Mouse (Mus musculus) layer of hippocampus, postnatal 14 days (tissue): ENCODE results near the gene Phlda3. TPM values are rescaled to one million over a fixed set of nuclear protein-coding genes. Genes with fewer than 3 reads are reported as not detected.
A peak's percentile ranks its signal among the peaks of the same experiment; 100 is the strongest.

Source experiments
- DNase-seq, 2 experiments: peaks; one replicate each; pipeline ENCODE4 v3.0.0; 2021 to 2022; ENCODE audit warnings: low spot score in 2 of 2, mixed read lengths in 1 of 2
- long read RNA-seq, 2 experiments: library from polyadenylated mRNA; stranded (forward); transcript quantifications; one replicate each; pipeline ENCODE4 v2.0.0; 2021
- total RNA-seq, 2 experiments: library from RNA; stranded (reverse); gene quantifications; 2 replicates each; pipeline ENCODE4 v1.2.3; 2021

The Phlda3 gene
- 10 to 100 TPM; 16.6 to 18.2 TPM for total RNA-seq
- long read RNA-seq, experiment 1, transcript Phlda3-201 (2 exons, 1,435 nt), result major isoform, 22 of 22 reads
- long read RNA-seq, experiment 1, partial matches to known transcripts, result 0 of 22 reads
- long read RNA-seq, experiment 1, other reads (novel, unspliced or antisense), result 0 of 22 reads
- long read RNA-seq, experiment 2, transcript Phlda3-201 (2 exons, 1,435 nt), result major isoform, 43 of 46 reads
- long read RNA-seq, experiment 2, partial matches to known transcripts, result 0 of 46 reads
- long read RNA-seq, experiment 2, other reads (novel, unspliced or antisense), result 3 of 46 reads

DNA sequence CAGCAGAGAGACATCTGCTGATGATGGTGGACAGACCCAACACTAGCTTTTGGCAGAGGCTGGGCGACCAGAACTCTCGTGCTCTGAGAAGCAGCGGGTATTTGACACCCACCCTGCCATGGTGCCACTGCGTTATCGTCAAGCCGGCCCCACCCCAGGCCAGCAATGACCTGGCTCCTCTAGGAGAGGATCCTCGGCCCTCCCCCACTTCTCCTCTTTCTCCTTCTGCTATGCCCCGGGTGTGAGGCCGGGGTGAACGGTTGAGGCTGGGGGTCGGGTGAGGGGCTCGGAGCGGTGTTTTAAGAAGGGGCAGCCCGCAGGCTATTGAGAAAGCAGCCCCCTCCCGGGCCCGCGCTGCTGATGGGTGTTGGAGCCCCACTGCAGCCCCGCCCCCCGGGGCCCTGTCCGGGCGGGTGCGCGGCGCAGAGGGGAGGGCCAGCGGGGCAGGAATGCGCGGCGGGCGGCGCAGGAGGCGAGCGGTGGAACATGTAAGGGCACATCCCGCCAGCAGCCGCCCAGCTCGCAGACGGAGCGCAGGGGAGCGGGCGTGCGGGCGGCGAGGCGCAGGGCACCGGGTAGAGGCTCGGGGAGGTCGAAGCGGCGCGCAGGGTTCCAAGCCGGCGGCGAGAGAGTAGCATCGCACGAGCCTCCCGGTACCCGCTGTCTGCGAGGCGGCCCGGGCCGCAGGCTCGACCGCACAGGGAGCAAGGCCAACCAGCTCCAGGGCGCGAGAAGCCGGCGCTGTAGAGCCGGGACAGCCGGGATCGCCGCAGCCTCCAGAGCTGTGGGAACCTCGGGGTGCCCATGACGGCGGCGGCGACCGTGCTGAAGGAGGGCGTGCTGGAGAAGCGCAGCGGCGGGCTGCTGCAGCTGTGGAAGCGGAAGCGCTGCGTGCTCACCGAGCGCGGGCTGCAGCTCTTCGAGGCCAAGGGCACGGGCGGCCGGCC lies at the start of gene Phlda3:
Phlda3 (plus strand) TSS at position 475 of the 947 bp plus-strand sequence.
- peak; percentile 41 to 46 for DNase-seq

DNA sequence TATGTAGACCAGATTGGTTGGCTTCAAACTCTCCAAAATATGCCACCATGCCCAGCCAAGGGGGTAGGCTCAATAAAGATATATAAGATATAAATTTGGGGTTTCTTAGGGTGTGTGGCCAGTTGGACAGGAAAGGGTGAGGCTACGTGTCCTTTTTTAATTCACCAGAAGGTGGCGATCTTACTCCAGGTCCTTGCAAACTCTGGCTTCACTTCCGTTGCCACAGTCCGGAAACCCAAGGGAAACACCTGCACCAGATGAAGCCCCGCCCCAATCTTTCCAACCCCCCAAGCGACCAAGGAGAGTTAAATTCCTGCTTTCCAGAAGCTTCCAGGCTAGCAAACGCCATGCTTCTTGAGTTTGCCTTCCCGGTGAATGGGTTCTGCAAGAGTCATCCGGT lies 46.4 kb upstream of the Phlda3 start:
- DNase-seq, result peak; percentile 66 to 72

DNA sequence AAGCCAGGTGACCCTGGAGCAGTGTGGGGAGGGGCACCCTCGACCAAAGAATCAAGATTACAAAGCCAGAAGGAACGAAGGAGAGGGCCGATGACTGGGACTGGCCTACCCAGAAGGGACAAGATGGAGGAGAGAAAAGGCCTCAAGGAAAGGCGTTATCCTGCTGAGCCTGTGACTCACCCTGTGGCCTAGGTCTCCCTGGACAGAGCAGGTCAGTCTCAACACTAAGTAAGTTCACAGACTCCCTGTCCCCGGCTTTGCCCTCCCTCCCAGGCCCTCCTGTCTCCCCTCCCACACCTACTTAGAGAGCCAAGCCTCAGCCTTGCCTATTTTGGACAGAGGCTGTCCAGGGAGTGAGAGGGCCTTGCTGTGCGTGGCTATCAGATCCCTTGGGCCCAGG lies 45.9 kb upstream of the Phlda3 start, which contains the start of gene Csrp1:
Csrp1 (plus strand) TSS at position 79 of the 400 bp plus-strand sequence.
- DNase-seq, result no peak

DNA sequence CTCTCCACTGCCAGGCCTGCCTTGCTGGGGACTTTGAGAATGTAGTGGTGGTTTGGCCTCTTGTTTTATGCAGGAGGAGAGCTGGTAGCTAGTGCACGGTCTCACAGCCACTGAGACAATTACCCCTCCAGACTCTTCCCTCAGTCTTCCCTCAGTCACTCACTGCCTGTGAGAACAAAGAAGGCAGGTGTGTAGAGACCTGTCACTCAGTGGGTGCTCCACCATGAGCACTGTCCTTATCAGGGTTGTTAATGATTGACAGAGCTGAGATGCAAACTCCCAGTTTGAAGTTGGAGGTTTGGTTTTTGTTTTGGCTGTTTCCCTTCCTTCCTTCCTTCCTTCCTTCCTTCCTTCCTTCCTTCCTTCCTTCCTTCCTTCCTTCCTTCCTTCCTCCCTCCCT lies 42.9 kb upstream of the Phlda3 start:
- DNase-seq, result no peak

DNA sequence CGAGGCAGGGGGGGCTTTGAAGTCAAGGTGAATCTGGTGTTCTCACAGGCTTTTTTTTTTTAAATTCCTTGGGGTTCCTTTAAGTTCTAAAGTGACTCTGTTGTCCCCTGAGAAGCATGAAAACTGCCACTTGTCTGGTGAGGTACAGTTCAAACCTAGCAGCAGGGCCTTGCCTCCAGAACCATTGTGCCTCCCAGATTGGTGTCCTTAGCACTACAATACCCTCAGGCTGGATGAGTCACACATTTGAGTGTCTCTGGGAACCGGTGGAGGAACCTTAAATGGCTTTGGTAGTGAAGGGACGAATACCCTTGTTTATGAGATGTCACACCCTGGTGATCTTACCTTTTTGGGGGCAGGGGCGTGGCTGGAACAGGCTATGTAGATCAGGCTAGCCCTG lies 41.8 kb upstream of the Phlda3 start:
- DNase-seq, result no peak

DNA sequence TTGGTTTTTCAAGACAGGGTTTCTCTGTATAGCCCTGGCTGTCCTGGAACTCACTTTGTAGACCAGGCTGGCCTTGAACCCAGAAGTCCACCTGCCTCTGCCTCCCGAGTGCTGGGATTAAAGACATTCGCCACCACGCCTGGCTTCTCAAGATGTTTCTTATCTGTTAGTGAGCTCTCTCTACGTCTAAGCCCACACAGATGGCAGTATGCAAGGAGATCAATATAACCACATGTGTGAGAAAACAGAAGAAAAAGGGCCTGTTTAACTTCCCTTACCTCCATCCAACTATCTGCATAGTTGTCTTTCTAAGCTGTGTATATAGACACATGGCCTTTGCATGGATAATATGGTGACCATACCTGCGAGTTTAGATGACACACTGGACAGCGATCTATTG lies 40.6 kb upstream of the Phlda3 start:
- no peak for DNase-seq

DNA sequence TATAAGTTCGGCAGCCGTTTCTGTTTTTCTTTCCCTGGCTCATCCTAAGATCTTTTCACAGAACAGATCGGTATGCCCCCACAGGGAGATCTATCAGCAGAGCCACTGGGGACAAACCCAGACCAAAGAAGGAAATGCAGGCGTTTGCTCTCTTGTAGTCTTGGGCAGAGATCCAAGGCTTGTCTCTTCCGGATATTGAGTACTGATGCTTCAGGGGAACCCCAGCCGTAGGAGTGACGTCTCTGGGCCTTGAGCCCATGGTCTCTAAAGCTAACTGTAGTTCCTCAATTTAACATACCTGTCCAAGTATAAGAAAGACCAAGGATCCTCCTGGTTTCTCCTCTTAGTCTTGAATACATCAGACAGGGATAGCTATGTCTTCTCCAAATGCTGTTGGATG lies 40.0 kb upstream of the Phlda3 start:
- DNase-seq, result no peak

DNA sequence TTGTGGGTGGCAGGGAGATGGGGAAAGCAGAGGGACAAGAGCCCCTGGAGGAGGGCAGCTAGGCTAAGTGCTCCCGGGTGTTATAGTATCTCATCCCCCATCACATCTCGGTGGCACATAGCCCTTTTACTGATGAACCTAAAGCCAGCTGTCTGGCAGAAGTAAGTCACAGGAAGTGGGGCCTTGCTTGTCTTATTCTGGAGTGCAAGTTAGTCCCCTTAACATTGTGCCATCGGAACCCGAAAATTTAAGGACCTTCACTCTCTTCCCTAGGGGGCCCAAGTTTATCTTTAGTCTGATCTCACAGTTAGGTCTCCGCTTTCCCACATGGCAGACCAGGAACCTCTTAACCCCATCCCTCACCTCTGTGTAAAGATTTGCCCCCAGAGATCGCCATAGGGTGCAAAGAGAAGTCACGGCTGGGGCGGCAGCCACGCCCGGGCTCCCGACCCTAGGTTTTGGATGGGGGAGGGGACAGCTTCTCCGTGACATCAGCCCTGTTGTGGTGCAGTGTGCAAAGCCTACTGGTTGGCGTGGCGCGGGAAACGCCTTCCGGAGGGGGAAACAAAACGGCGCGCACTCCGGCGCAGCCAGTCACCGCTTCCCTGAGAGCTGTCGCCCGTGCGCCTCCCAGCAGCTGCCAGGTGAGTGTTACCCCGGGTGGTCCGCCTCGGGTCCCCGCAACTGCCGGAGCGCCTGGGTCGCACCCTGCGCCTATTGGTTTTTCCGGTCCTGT lies 37.1 kb upstream of the Phlda3 start:
- peak; percentile 76 to 79 for DNase-seq

DNA sequence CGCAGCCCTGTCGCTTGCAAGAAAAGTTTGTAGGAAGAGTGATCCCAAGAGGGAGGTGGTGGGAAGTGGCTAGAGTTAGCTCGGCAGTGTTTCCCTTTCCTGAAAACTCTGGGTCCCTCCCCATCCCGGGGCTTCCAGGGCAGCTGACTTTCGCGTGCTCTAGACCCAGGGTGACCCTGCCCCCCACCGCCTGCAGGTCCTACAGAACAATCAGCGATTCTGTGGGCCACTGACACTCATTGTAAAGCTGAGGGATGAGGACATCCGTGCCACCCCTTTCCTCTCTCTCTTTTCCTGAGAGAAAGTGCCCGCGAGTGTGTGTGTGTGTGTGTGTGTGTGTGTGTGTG lies 36.6 kb upstream of the Phlda3 start:
- DNase-seq, result no peak

DNA sequence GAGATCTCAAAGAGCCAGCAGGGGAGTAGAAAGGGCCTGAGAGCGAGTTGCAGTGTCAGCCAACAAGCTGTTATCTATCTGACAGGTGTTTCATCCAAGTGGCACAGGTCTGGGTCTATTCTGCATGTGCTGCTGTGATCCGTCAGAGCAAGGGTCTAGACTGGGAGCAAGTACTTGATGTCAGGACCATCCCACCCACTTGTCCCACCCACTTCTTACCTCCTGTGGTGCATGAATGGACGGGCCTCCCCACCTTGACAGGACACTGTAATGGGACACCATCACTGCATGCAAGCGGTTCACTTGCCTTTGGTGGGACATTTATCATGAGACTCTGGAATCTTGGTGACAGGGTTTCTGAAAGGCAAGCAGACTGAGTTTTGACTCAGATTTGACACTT lies 36.1 kb upstream of the Phlda3 start:
- no peak for DNase-seq

DNA sequence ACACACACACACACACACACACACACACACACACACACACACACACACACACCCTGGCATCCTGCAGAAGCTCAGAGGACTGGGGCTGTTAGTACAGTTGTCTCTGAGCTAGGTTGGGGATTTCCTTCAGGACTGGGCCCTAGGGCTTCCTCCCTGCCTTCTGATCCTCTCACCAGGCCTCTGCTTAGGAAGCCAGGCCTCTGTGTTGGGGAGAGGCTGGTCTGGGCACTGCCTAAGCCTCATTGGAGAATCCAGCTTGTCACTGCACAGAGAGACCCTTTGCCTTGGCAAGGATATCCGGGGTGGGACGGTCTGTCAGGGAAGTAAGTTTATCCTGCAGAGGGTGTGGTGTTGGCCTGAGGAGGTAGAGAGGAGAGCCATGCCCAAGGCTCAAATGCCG lies 35.6 kb upstream of the Phlda3 start:
- DNase-seq, result no peak

DNA sequence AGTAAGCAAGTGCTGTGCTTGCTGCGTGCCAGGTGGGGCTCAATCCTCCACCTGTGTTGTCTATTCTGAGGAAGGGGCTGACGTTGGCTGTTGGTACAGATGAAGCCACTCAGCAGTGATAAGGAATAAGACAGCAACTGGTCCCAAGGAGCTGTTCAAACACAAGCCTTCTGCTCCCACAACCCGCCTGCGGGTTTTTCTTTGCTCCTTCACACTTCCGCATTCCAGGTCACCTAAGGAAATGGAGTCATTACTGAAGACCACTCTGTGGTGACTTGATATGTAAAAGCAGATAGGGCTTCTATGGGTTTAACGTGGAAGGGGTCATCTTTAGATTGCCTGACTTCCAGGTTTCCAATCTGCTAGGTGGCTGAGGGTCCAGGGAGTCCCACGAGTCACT lies 34.5 kb upstream of the Phlda3 start:
- no peak for DNase-seq

DNA sequence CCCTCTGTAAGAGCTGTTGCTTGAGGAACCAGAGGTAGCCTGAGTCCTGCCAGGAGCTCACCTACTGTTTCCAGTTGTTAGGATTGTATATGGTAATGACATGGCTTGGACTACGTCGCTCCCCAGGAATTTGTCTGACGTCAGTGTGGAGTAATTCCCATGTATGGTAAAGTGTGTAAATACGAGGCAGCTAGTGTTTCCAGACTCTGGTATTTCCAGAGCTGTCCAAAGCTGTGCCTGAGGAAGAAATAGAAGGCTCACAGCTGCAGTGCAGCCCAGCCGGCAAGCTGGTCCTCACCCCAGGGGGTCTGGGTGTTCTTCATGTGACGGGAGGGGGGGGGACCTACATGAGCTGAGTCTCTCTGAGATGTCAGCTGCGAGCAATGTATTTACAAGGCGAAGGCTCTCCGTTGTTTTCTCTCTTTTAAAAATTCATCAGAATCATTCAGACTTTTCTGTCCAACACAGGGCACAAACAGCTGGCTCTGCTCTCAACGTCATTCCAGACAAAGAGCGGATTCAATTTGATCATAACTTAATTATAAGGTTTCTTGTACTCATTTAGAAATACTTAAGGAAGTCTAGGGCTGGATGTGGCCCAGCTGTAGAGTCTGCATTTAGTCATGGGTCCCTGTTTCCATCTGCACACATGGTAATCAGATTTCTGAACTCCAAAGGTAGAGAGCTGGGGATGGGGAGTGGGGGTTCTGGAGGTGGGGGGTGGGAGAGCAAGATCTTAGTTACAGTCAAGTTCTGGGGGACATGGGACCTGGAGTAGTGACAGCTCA lies 33.8 kb upstream of the Phlda3 start:
- DNase-seq, result no peak

DNA sequence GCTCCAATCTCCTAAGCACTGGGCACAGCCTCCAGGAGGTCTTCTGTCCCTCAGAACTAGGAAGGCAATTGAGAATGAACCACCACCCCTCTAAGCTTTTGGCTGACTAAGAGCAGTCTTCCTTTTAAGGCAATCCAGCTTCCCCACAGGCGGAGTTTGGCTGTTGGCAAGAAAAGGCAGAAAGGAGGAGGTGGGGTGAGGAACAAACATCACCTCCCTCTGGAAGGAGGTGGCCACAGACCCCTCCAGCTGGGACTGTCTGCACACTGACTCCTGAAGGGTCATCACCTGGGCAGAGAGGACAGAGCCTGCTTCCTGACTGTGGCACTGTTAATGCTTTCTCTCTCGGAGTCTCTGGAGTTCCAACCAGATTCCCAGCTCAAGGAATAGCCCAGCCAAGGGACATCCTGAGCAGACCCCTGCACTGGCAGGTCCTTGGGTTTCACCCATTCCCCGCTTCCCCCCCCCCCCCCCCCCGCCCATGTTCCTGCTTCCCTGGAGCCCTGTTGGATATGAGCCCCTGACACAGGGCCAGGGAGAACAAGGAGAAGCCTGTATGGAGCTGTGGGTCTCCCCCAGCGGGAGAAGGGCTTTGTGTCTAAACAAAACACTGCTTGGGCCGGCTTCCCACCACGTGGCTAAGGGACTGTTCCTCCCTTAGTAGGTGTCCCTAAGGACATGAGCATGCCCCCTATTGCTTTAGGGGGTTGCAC lies 31.5 kb upstream of the Phlda3 start:
- peak; percentile 50 to 79 for DNase-seq

DNA sequence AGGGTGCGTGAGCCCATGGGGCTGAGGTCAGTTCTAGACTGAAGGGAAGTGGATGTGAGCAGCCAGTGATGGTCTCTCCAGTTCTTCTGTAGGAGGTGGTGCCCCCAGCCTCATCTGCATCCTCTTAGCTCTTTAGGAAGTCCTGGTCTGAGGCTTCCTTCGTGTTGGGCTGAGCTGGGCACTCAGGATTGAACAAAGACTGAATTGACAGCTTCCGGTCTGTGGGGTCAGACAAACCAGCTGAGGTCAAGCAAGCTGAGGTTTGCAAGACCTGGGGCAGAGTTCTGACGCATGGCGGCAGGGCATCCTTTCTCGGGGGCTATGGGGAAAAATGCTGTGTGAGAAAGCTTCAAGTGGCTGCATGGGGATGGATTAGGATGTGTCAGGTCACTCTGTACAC lies 30.5 kb upstream of the Phlda3 start:
- no peak for DNase-seq

DNA sequence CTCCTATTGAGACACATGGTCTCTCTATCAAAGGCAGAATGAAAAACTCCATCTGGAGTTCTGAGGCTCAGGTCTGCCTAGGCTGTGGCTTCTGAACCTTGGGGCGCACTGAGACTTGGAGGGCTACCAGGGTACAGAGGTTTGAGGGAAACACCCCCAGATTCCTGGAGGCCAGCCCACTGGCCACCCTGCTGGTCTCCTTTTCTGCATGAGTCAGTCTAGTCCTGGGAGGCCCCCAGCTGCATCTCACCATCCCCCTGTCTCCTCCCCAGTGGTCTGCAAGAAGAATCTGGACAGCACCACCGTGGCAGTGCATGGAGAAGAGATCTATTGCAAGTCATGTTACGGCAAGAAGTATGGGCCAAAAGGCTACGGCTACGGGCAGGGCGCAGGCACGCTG lies 20.9 kb upstream of the Phlda3 start:
- no peak for DNase-seq

DNA sequence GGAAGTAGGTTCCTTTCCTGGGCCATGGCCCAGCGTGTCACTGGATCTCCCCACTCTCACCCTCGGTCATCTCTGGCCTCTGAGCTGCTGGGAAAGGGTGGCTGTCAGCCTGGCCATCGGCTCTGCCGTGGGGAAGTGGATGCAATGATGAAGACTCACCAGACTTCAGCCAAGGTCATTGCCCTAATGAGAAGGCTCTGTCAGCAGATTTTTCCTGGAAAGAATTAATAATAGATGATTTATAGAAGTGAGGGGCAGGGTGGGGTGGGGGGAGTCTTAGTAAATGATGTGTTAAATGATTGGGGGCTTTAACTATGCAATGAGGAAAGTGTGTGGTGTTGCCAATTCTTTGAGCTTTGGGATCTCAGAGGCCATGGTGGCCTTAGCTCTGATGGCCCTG lies 19.7 kb upstream of the Phlda3 start:
- DNase-seq, result no peak

DNA sequence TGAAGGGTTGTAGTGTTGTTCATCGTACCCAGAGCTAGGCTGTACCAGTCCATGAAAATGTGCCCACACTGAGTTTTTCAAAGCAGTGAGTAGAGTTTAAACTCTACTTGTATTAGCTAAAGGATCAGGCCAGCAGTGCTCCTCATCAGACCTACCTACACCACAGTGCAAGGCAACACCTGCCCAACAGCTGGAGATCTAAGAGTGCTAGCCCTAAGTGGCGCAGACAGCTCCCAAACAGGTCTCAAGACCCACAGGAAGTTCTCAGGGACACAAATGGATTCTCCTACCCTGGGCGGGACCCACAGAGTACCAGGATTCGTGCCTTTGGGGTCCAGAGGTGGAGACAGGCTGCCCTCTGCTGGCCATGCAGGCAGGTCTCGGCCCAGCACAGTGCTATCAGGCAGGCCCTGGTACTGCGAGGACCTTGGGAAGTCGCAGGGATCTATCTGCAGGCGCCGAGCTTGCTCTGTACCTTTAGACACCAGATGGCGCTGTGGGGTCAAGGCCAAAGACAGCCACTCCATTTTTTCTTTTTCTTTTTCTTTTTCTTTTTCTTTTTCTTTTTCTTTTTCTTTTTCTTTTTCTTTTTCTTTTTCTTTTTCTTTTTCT lies 13.1 kb upstream of the Phlda3 start:
- peak; percentile 86 to 94 for DNase-seq

DNA sequence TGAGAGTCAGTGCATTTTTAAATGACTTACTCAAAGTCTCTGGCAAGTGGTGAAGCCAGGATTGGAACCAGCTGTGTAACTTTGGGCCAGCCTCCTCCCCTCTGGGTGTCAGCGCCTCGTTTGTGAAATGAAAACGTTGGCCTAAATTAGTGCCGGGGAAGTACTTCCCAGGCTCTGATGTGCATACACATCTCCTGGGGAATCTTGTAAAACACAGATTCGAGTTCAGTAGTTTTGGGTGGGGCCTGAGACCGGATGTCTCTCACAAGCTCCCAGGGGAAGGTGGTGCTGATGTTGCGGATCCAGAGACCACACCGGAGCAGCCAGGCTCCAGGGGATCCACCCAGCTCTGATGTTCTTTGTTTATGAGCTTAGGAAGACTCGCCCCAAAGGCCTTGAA lies 10.6 kb upstream of the Phlda3 start:
- DNase-seq, result no peak

DNA sequence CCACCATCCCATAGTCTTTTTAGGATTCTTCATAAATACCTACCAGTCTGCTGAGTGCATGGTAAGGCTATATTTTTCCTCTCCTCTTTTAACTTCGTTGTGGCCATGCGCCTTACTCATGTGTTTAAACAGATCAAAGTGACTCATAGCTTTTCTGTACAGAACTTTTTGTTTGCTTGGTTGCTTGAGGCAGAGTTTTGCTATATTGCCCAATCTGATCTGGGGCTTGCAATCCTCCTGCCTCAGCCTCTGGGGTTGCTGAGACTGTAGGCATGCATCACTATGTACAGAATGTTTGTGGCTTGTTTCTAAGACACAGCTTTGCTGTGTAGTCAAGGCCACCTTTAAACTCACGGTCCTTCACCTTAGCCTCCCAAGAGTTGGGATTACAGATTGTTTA lies 10.0 kb upstream of the Phlda3 start:
- no peak for DNase-seq
